Mouse (Mus musculus) gastrocnemius, postnatal 14 days (tissue): ENCODE measurements around the gene Rimbp2. TPM values are rescaled to one million over a fixed set of nuclear protein-coding genes. Genes with fewer than 3 reads are reported as not detected.
"Not testable (repeated sequence)": the region's sequence is repeated elsewhere in the genome, so short reads cannot be mapped to it uniquely, and the experiment has no call there.

Experiments used
- DNase-seq: peaks from one replicate; pipeline ENCODE4 v3.0.0; 2021; ENCODE audit warnings: mixed read lengths
- intact Hi-C: fragments of 180-260 bp; cut with DNase I; formaldehyde crosslinking; loops from one replicate; pipeline ENCODE4 v1.15.1; 2025; ENCODE audit warnings: low total_unique reads
- total RNA-seq, 2 experiments: library from RNA; stranded (reverse); gene quantifications; 2 replicates each; pipeline ENCODE4 v1.2.3; 2021

The Rimbp2 gene
- total RNA-seq, 2 experiments from 2014 or later: 0.12 TPM; not detected in 1

- intact Hi-C loops: no loop called here
- DNase-seq: no peak
Measured at GRCm38 (mm10) chr5:128805092-128805491, 148.2 kb downstream of the Rimbp2 start.

DNA sequence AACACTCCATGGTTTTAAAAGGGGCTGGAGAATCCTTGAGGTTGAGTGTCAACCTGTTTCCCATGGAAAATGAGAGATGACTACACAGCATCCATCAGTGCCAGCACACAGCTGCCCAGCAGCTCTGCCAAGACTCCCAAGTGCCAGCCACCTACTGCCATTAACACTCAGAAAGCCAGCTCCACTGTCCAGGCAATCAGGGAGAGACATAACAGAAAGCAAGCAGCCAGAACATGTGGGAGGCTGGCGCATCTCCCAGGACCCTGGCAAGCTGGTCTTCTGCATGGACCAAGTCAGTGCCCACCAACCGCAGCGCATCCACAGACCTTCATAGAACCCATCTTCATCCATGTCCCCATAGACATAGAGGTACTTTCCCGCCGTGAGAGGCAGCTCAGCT is 152.7 kb downstream of the Rimbp2 start:
- no peak for DNase-seq
- intact Hi-C loops: no loop called here

- intact Hi-C loops: no loop called here
- no peak for DNase-seq
Measured at GRCm38 (mm10) chr5:128781621-128782020, 171.7 kb downstream of the Rimbp2 start.

DNA sequence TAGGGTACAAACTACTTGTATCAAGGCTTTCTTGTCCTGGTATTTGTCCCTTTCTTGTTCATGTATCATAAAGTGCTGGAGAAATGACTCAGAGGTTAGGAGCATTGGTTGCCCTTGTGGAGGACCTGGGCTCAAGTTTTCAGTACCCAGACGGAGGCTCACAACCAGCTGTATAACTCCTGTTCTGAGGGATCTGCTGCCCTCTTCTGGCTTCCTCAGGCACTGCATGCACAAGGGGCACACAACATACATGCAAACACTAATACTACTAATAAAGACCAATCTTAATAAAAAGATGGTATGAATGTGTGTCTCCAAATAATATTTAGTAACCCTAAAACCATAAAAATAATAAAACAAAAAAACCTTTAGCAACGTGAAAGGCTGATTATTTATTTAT is 176.9 kb downstream of the Rimbp2 start:
- intact Hi-C loops: no loop called here
- DNase-seq: no peak

DNA sequence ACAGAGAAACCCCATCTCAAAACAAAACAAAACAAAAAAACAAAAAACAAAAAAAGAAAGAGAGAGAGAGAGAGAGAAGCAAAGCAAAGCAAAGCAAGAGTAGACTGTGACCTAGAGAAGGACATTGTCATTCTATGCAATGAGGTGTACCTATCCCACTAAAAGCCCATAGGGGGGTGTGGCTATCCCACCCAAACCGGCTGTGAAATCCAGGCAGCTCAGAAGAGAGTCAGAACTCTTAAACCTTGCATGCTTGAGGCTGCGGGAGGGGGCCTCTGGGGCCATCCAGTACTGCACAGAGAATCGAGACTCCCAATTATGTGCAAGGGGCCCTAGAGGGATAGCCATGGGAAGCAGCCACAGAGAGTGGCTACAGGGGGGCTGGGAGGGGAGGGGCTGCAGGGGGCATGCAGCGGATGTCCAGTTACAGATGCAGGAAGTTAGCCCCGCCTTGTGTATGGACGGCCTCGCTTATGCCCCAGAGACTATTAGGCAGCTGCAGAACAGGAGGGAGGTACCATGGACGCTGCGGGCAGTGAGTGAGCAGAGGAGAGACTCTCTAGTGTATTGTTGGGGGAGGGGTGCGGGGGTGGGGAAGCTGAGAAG is 184.2 kb downstream of the Rimbp2 start:
- DNase-seq: no peak
- intact Hi-C loops: no loop called here

DNA sequence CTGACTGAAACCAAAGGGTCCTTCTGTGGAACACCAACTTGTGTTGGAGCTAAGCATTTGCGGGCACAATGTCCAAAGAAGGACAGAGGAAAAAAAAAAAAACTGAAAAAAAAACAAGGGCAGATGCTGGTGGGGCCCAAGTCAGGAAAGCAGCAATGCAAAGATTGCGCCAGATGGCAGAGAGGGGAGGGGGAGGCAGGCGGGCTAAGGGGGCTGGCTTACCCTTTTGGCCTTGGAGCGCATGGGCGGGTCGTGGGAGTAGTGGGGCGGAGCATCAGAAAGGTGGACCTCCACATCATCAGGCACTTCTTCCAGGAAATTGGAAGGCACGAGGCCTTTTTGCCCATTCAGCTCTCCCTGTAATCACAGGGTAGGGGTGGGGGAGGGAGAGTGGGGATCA is 192.2 kb downstream of the Rimbp2 start:
- no peak for DNase-seq
- intact Hi-C loops: no loop called here

DNA sequence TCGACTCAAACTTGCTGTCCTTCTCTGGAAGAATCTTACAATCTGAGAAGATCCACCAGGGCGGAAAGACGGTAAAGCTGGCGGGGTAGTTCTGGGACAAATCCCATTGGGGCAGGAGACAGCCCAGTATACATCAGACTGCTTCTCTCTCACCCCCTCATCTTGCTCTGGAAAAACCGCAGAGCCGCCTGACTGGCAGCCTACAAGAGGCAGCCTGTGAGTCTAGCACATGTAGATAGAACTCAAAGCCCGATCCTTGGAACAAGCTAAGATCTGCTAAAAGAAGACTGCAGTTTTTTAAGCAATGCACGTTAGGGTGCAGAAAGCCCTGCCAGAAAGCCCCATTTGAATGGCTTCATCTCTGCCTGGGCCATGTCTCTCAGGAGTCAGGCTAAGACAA is 207.0 kb downstream of the Rimbp2 start:
- no peak for DNase-seq
- intact Hi-C loops: no loop called here

- intact Hi-C loops: no loop called here
- DNase-seq: no peak
Measured at GRCm38 (mm10) chr5:128745206-128745605, 208.1 kb downstream of the Rimbp2 start.

DNA sequence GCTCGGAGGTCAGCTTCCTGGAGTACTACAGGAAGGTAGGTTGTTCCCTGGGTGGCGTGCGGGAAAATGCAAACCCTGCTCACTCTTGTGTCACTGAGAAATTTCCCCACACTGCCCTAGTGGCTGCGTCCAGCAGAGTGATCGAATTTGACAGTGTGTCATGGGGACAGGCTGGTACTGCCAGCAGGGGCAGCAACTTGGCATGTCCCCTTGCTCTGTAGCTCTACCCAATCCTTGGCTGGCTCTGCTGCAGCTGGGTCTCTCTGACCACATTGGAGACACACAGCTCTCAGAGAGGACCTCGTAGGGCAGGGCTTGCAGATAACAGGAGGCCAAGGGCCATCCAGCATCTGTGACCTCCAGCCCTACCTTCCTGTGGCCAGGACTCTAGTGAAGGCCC is 208.9 kb downstream of the Rimbp2 start:
- intact Hi-C loops: no loop called here
- no peak for DNase-seq

DNA sequence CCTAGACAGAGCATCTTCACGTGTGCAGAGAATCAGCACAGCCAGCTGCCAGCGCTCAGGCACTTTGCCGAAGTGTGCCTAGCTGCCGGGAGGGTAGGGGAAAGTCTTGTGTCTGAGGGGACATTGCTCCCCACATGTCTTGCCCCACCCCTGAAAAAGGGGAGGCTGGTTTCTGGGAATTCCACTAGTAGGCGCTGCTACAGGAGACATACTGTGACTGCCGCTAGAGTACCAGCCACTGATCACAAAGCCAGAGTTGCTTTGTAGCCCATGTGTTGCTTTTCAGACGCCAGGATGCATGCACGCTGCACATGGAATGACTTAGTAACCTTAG is 213.5 kb downstream of the Rimbp2 start:
- DNase-seq: no peak
- intact Hi-C loops: no loop called here

DNA sequence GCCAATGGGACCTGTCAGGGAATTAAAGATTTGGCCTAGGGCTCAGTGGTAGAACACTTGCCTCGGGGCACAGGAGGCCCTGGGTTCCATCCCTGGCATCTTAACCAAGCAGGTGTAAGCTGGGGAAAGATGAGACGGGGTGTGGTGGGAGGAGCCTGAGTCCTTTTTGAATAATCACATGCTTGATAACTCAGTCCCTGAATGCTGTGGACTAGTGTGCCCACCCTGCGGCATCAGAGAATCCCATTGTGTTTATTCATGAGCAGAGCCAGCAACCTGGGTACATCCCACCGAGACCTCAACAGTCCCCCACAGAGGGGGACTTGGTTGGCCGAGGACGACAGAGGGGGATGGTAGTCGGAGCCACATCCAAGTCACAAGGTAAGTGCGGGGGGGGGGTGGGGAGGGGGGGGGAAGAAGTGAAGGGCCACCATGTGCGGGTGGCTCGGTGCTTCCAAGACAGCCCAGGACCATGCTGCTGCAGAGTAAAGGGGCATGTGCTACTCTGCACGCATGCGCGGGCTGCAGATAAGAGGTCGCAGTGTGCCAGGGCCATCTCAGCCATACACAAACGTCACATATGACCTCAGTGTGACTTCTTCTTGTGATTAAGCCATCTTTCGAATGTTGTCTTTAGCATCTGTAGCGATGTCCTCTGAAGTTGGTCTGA is 214.0 kb downstream of the Rimbp2 start:
- intact Hi-C loops: no loop called here
- no peak for DNase-seq

GRCm38 (mm10) chr5:128735921-128736320 is 217.4 kb downstream of the Rimbp2 start:
- no peak for DNase-seq
- intact Hi-C loops: no loop called here

- peak; percentile 18 for DNase-seq
- intact Hi-C loops: loop anchor here (5.0 kb wide), 1 partner anchor 207 kb away; no protein-coding TSS in a partner anchor
Measured at GRCm38 (mm10) chr5:128733955-128734354, 219.3 kb downstream of the Rimbp2 start.

DNA sequence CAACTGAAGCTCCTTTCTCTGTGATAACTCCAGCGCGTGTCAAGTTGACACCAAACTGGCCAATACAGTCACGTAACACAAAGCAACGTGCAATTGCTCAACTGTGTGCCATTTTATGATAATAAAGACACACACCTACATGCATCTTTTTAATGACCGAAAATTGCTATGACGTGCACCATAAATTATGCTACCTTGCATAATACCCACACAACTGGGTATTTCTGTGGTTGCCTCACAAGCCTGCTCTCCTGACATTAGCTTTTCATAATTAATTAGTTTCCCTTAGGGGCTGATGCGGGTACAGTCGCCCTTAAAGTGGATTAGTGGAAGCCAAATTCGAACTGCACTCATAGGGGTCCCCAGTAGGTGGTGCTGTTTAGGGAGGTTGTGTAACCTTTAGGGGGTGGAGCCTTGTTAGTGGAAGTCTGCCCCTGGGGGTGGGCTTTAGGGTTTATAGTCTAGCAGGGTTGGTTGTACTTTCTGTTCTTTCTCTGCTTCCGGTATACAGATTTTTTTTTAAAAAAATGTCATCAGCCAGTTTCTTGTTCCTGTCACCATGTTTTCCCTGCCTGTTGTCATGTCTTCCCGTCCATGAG is 220.8 kb downstream of the Rimbp2 start:
- intact Hi-C loops: loop anchor here (5.0 kb wide), 1 partner anchor 205 kb away; no protein-coding TSS in a partner anchor
- DNase-seq: no peak

DNA sequence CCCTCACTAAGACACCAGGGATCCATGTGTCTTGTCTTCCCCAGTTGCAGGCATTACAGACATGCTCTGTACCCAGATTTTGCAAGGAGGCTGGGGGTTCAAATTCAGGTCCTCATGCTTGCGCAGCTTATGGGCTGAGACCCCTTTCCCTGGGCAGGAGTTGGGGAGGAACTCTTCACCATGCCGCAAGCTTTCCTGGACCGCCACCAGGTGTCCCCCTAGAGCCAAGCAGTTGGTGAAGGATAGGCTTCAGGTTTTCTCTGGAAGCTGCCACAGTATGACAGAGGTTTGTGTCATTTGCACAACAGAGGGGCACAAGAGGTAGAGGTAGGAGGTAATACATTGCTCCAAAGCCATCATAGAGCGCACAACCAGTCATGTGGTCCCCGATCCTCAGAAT is 222.7 kb downstream of the Rimbp2 start:
- no peak for DNase-seq

GRCm38 (mm10) chr5:128729341-128729740 is 223.9 kb downstream of the Rimbp2 start:
- intact Hi-C loops: no loop called here
- DNase-seq: no peak

More for the DNA sequence above, 222.7 kb downstream of the Rimbp2 start:
- intact Hi-C loops: loop anchor here (5.0 kb wide), 1 partner anchor 203 kb away; no protein-coding TSS in a partner anchor

DNA sequence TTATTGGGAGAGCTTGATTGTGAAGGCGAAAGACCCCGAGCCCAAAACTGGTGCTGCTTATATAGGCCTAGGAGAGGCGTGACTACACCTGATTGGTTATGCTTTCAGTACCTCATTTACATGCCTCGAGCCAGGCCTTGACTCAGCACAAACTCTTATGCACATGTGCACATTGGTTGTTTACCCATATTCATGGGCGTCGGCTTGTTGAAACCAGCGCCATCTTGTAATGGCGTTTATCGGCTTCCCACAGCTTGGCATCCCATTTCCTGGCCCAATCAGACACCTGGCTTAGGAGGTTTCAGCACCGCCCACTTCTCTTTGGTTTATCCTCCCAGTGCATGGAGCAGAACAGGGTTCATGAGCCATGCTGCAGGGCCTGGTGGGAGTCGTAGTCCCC is 232.8 kb downstream of the Rimbp2 start:
- DNase-seq, intact Hi-C loops: not testable (repeated sequence)

DNA sequence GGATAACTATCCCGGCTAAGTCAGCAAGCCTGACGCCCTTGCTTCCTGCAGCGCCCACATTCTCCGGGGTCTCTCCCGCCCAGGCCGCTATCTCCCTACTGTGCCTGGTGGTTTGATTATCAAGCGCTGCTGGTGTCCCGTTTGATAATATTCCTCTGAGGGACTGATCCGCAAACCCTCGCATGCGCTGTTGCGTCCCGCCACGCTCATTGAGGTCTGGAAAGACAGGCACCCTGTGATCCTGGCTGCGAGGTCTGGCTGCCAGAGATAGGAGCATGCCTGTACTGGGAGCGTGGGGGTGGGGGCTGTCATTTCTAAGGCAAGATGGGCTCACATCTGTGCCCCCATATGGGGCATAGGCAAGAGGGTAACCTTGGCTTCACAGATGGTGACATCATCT is 238.1 kb downstream of the Rimbp2 start:
- intact Hi-C loops: no loop called here
- no peak for DNase-seq

DNA sequence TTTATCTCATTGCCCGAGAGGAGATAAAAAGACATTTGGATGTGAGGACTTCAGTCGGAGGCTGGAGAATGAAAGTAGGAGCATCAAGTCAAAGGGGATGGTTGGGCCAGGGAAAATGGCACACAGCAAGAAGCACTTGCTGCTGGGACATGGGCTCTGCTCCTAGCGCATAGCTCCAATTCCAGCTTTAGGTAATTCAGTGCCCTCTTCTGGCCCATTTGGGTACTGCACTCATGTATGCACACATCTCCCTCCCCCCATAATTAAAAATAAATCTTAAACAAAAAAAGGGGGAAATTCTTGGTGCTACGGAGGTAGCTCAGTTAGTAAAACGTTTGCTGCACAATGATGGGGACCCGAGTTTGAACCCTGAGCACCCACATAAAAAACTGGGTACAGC is 241.4 kb downstream of the Rimbp2 start:
- intact Hi-C loops: no loop called here
- no peak for DNase-seq

DNA sequence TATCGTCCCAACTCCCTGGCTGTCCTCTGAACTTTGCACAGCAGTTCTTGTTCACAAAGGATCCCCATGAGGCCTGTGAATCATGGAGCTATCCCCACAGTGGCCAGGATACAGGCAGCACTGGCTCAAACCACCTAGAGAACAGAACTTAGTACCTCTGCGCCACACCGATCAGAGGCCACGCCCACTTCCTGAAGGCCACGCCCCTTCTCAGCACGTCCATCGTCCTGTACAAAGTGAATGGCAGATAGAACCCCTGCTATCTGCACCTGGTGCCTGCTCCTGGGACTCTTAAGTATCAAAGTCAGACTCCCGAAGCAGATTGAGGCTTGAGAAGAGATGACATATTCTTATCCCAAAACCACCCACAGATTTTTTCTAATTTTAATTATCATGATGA is 242.7 kb downstream of the Rimbp2 start:
- intact Hi-C loops: no loop called here
- DNase-seq: no peak

DNA sequence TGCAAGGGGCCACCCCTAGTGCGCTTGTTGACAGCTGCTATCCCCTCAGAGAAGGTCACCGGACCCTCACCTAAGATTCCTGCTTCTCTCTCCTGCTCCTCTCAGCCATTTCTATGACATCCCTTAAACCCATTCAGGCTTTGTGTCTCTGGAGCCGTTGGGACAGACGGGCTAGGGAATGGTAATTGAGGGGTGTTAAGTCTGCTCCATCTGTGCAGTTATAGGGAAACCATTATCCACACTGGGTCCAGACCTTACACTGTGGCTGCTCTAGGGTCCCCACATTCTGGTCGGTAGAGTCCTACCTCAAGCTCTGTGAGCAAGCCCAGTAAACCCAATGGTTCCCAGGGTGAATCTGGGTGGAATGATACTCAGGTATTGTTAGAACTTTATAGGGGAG is 244.4 kb downstream of the Rimbp2 start:
- no peak for DNase-seq
- intact Hi-C loops: no loop called here
